Mouse (Mus musculus) embryo, embryonic 10.5 days (tissue): ENCODE measurements around the gene Tmem119.
"Not testable (repeated sequence)": the region's sequence is repeated elsewhere in the genome, so short reads cannot be mapped to it uniquely, and the experiment has no call there.

Experiments
- DNase-seq: peaks from one replicate; pipeline ENCODE4 v3.0.0-alpha.2; 2015; ENCODE audit warnings: low spot score

The Tmem119 gene

DNA sequence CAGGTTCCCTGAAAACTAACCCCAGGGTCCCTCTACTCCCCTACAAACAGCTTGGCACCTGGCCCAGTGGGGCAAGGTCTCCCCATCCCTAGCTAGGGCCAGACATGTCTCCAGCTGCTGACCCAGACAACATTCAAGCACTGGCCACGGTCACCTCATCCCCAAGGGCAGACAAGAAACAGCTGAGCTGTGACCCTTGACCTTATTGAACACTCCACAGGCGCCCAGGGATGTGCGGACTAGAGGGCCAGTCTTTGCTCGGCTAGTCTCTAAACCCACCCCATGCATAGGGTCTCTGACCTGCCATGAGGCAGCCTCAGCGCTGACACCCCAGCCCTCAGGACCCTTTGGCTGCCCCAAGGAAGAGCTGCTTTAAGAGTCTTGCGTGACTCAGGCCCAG is 11.7 kb downstream of the Tmem119 start:
- DNase-seq = peak; percentile 57

DNA sequence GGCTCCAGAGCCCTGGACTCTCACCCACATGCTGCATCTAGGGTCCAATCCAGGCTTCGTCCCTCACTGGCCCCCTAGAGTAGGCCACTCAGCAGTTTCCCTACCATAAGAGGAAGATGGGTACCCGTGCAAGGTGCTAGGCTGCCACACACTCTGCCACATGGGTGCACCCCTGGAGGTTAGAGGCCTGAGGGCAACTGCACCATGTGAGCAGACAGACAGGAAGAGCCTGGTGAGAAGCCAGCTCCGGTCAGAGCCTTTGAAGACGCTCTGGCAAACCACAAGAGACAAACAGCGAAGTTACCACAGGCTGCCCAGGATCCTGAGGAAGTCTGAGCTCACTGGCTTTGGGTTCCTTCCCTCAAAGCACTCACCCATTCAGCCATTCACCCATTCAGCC is 13.3 kb downstream of the Tmem119 start:
- no peak for DNase-seq

DNA sequence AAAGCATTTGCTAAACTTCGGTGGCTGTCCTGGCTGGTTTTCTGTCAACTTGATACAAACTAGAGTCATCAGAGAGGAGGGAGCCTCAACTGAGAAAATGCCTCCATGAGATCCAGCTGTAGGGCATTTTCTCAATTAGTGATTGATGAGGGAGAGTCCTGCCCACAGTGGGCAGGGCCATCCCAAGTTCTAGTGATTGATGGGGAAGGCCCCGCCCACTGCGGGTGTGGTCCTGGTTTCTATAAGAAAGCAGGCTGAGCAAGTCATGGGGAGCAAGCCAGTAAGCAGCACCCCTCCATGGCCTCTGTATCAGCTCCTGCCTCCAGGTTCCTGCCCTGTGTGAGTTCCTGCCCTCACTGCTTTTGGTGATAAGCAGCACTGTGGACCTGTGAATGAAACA is 16.2 kb downstream of the Tmem119 start:
- DNase-seq = peak; percentile 57

DNA sequence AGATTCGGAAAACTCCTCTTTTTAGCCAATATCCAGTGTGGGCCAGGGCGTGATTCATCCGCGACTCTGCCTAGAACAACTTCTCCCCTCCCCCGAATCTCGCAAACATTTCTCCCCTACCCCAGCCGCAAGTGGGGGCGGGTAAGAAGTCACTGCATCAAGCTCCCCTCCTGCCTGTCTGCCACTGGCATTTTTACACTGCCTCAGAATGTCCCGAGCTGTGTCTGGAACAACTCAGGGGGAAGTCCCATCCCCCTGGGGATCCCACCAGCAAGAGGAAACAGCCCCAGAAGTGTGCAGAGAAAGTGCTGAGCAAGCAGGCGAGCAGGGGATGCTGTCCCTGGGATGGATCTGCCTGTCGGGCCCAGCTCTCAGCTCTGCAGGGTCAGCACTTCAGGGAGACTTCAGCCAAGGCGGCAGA is 16.7 kb downstream of the Tmem119 start:
- DNase-seq = peak; percentile 47

DNA sequence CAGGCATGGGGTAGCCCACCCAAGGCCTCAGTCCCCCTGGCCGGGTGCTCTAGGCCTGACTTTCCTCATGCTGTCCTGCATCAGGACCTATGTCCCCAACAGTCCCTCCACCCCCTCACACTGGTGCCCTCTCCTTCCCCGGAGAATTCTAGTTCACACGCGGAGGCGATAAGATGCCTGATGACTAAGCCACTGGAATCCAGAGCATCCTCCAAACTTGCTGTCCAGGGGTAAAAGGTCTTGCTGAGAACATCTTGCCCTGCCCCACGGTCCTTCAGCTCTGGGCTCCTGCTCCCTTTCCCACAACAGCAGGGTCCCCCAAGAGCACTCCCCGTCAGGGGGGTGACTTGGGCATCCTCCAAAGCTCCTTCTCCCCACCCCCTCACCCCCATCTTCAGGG is 17.7 kb downstream of the Tmem119 start:
- no peak for DNase-seq

DNA sequence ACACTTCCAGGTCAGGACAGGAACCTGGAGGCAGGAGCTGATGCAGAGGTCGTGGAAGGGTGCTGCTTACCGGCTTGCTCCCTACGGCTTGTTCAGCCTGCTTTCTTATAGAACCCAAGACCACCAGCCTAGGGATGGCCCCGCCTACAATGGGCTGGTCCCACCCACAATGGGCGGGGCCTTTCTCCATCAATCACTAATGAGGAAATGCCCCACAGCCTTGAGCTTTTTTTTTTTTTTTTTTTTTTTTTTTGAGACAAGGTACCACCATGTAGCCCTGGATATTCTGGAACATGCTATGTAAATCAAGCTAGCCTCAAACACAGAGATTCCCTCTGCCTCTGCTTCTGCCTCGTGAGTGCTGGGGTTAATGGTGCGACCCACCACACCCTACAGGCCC is 18.4 kb downstream of the Tmem119 start:
- no peak for DNase-seq

DNA sequence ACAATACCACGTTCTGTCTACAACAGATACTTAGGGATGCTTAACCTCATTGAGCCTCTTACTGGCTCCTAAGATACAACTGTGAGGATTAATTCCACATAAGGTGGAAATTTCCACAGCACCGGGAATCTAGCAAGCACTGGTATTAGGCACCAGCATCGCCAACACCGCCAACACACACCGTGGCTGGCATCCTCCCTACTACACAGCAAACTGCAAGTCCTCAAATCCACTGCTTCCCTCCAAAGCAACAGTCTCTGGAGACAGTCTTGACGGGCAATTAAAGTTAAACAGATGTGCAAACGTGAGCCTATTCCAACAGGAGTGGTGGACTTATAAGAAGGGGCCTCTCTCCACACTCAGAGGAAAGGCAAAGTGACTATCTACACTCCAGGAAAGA is 19.1 kb downstream of the Tmem119 start:
- no peak for DNase-seq

DNA sequence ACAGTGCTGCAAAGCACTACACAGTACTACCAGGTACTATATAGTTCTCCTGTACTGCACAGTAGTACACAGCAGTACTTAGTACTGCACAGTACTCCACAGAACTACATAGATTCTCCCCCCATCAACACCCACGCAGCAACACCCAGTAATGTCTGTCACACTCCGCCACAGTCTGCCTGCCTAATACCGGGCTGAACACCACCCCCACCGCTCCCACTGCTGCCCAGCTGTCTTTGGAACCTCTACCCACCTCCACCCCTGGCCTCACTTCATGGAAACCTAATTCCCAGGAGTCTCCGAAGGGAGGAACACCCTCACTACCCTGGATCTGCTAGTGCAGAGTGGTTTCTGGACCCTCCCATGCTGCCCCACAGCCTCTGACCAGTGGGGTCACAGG is 19.6 kb downstream of the Tmem119 start:
- DNase-seq = no peak

DNA sequence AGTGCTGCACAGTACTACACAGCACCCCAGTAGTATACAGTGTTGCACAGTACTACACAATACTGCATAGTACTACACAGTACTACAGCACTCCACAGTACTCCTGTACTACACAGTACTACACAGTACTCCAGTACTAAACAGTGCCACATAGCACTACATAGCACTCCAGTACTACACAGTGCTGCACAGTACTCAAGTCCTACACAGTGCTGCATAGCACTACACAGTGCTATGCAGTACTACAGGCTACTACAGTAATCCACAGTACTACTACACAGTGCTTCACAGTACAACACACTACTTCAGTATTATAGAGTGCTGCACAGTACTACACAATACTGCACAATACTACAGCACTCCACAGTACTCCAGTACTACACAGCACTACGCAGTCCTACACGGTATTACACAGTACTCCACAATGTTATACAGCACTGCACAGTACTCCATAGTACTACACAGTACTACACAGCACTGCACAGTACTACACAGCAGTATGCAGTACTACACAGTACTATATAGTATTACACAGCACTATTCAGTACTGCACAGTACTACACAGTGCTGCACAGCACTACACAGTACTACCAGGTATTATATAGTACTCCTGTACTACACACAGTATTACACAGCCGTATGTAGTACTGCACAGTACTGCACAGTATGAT is 20.1 kb downstream of the Tmem119 start:
- DNase-seq = no peak

DNA sequence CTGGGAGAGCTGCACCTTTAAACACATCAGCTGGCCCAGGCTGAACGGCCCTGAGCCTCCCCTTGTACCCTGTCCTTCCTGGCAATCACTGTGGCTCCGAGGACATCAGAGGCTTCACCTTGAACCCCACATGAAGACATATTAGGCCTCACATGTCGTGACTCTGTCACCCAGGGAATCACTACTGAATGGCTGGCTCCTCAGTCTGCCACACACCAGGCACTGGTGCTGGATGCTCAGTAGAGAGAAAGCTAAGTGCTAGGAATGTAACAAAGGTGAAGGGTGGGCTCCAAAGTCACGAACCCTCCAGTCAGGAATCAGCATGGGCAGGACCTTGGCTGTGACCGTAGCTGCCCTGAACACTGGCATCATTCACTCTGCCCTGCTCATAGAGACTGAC is 20.7 kb downstream of the Tmem119 start:
- no peak for DNase-seq

DNA sequence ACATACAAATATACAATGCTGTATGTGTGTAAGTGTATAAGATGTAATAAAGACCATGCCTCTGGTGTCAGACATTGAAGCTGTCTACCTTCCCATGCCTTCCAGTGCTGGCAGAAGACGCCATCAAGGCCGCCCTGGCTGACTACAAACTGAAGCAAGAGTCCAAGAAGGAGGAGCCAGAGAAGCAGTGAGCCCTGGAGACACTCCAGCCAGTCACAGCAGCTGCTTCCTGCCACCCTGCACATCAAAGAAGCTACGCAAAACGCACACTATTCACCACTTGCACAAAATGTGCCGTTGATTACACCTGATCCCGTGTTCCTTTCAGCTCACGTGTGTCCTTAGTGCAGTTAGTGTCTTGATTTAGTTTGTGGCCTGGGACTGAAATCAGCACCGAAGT is 22.6 kb downstream of the Tmem119 start:
- not testable (repeated sequence) for DNase-seq

DNA sequence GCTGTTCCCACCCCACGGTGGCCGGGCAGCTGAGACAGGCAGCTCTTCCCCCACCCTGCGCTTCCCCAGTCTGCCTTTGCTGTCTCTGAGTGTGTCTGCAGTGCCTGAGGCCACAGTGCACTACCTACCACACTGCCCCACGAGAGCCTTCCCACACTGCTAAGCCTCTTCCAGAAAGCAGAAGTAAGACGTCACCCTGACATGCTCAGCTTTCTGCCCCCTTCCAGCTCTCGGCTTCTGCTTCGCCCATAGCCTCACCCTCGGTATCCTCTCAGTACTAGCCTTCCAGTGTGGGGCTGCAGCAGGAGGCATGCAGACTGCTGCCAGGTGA is 23.5 kb downstream of the Tmem119 start:
- no peak for DNase-seq

DNA sequence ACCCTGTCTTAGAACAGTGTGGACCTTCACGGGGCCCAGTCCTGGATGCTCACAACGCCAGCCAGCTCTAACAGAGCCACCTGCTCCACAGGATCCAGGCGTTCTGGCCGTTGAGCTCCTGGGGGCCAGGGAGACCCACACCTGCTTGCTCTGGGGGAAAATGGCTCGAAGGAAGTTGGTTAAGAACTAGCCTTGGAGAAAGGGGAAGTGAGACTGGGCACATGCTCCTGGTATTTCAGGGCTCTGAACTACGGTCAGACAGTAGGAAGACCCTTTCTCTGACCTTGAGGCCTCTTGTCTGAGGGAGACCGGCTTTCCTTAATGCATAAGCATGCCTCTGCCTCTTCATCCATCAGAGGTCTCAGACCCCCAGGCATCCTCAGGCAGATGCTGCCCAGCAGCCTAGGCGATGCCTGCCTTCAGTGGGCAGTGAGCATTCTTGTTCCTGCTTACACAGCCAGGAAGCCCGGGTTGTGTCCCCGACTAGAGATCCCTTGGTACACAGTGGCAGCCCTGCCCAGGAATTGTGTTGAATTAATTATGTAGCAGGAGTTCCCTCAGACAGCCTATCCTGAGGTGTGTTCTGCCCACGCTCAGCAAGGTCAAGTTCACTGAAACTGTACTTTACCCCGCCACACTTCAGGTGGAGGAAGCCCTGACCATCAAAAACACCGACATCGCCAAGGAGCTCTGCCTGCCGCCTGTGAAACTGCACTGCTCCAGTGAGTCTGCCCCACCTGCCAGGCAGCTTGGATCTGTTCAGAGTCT is 24.0 kb downstream of the Tmem119 start:
- DNase-seq = no peak

DNA sequence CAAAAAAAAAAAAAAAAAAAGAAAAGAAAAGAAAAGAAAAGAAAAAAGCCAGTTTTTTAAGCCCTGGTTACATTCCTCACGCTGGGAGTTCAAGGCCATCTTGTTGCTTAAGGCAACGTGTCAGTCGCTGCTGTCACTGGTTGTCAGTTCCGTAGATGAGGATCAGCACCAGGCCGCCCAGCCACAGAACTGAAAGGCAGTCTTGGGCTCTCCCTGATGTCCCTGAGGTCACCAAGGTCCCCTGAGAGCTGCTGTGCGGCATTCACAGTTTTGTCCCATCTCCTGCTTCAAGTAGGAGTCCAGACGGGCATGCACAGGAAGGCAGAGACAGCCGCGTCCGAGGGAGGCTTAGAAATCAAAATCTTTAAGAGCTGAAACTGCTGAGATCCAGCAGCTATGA is 24.7 kb downstream of the Tmem119 start:
- DNase-seq = no peak

DNA sequence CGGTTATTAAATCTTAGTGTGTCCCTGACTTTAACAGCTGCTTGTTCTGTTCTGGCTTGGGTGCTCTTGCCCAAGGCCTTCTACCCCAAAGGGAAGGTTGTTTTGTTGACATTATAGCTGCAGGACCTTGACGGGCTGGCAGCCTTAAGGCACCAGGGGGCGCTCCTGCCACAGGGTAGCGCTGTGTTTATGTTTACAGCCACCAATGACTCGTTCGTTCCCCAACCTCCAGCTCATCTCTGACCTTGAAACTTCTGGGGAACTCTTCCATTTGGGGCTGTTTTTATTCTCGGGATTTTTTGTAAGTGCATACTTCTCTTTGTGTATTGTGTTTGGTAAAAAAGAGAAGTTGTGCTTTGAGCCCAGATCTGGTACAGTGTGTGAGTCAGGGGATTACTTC is 26.7 kb downstream of the Tmem119 start:
- peak; percentile 88 for DNase-seq

DNA sequence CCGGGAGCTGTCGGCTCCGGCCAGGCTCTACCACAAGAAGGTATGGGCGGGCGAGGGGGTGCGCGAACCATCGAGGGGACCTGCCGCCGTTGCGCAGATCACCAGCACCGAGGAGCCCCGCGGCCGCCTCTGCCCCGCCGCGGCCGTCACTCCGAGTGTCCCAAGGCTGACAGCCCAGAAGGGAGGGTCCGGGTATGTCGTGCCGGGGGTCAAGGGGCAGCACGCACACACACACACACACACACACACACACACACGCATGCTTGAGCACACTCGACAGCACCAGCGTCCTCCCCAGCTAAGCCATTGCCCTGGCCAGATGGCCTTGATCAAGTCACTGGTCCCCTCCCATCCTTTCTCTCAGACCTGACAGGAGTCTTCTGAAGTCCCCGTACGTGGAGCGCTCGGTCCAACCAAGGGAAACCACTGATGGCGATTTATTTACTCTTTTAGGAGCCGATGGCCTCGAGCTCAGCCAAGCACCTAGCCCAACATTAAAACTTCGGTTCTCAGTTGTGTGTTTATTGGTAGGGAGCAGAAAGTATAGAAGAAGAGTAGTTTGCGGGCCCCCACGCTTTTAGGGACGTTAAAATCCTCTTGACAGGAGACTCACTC is 27.3 kb downstream of the Tmem119 start:
- DNase-seq = no peak

DNA sequence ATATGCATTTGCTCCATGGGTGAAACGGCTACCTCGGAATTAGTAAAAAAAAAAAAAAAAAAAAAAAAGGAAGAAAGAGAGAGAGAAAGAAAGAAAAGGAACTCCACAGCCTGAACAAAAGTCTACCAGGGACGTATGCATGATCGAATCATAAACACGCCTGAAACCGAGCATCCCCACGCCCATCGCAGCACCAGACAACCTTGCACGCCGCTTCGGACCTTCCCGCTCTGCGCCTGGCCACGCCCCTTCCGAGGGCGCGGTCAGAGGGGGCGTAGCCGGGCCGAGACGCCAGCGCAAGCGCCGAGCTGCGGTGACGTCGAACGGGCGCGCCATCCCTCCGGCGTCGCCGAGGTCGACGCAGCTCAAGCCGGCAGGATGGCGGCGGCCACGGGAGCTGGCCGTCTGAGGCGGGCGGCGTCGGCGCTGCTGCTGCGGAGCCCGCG is 27.8 kb downstream of the Tmem119 start, which contains the start of the genes Sart3 and Iscu:
Gene Sart3, minus strand, starts transcription at position 61 of the 446 bp plus-strand sequence.
Gene Iscu, plus strand, starts transcription at position 299 of the 446 bp plus-strand sequence.
- DNase-seq = peak; percentile 94

DNA sequence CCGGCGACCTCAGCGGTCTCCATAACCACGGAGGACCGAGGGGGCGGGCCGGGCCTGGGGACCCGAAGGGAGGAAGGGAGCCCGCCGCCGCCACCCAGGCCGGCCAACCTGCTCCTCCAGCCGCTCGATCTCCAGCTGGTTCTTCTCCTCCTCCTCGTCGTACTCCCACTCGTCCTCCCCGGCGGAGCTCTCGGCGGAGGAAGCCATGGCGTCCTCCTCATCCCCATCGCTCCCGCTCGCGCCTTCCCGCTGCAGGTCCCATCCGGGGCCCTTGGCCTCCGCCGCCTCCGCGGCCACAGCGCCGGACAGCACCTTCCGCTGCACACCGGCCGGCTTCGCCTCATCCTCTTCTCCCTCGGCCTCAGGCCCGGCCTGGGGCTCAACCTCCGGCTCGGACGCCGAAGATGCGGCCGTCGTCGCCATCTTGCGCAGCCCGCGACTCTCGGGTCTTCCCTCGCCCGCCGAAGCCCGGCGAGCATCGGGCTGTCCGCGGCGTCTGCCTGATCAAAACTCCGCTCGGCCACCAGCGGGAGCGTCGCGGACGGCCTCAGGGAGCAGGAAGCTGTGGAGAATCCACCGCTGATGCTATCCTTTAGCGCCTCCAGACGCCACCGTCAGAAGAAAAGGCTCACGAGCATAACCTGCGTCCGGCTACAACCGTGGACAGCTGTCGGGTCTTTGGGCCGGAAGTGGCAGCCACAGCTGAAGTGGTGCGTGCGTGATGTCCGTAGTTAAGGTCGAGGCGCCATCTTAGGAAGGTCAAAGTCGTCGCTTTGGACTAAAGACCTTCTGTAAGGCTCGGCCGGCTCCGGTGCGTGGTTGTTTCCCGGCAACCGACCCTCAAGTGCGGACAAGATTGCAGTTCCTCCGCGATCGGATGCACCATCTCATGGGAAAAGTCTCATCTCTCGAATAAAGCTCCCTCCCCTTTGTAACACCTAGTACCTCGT is 28.8 kb downstream of the Tmem119 start:
- DNase-seq = peak; percentile 93

DNA sequence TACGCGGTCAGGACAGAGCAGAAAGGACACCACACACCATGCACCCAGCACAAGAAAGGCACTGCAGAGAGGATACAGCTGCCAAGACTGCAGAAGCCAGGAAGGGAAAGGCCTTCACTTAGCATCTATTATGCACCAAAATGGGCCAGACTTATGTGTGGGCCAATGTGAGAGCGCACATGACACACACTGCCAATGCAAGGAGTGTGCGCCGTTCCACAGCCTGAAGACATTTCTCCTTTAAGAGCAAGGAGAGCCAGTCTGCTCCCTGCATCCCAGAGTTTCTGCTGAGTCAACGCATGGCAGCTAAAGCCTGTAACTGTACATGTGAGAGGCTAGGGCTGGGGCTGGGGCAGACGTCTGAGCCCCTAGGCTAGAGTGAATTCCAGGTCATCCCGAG is 31.5 kb downstream of the Tmem119 start:
- DNase-seq = no peak

DNA sequence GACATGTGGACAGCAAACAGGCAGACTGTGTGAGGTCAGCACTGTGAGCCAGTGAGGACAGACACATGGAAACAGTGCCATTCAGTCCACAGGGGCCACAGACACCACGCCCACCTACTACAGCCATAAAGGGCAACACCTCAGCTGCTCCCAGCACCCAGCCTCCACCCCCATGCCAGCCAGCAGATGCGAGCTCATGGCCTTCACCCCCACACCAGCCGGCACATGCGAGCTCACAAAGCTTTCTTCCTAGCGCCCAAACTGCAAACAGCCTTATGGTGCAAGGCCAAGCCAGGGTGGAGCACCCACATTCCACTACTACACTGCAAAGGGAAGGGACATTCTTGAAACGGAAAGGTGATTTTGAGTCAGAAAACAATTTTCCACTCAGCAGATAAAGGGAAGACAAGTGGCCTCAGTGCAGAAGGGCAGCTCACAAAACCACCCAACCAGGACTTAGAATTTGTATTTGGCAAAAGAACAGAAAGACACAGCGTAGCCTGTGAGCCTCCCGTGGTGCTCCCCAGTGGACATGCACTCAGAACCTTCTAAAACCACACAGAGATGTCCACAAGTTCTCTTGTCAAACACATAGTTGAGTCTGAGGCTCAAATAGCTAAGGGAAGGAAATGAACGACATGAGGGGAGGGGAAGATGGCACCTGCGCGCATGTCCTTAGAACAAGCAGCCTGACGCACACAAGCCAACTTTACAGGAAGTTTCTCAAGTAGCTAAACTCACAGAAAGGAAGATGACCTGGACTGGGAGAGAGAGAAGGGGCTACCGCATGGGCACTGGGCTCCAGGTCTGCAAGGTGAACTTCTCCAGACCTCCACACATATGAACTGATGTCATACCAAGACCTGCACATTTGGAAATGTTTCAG is 34.4 kb downstream of the Tmem119 start:
- no peak for DNase-seq

DNA sequence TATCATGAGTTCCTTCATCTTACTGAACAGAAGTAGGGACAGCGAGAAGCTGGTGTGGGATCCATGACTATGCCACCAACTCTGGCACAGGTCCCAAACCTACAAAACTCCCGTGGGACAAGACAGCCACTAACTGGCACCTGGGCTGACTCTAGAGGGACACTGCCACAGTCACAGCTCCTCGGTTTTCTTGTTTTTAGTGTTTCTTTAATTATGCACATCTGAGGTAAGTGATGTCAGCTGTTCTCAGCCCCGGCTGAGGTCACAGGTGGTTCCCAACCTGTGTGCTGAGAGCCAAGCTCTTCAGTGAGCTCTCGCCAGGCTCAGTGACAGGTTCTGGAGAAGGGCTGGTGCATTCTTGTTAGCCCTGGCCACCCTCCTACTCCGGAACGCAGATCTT is 35.9 kb downstream of the Tmem119 start:
- no peak for DNase-seq
